Mouse (Mus musculus) ES-Bruce4 (cell line): ENCODE measurements around the gene Bsnd. TPM values are rescaled to one million over a fixed set of nuclear protein-coding genes. Genes with fewer than 3 reads are reported as not detected.
A peak's percentile ranks its signal among the peaks of the same experiment; 100 is the strongest.

ENCODE experiments used
- H3K27ac ChIP-seq: 2 replicates; pipeline ENCODE4 v1.5.1; 2012; ENCODE audit warnings: low read length, inconsistent platforms; ENCODE audit not compliant: insufficient read depth
- H3K27me3 ChIP-seq: 2 replicates; pipeline ENCODE4 v1.6.1; 2012; ENCODE audit warnings: mild to moderate bottlenecking, low read length, inconsistent platforms; ENCODE audit not compliant: control insufficient read depth, poor library complexity, insufficient read depth, severe bottlenecking
- H3K36me3 ChIP-seq: 2 replicates; pipeline ENCODE4 v1.6.1; 2012; ENCODE audit warnings: inconsistent platforms, mild to moderate bottlenecking, low read length, moderate library complexity; ENCODE audit not compliant: control insufficient read depth, poor library complexity, insufficient read depth, severe bottlenecking
- H3K4me1 ChIP-seq: one replicate; pipeline ENCODE4 v1.8.1; 2011; ENCODE audit warnings: low read length; ENCODE audit not compliant: control insufficient read depth, insufficient read depth
- H3K4me3 ChIP-seq: 2 replicates; pipeline ENCODE4 v1.5.1; 2011; ENCODE audit warnings: low read depth, mild to moderate bottlenecking, low read length
- H3K9ac ChIP-seq: 2 replicates; pipeline ENCODE4 v1.6.1; 2012; ENCODE audit warnings: low read depth, mild to moderate bottlenecking, inconsistent platforms; ENCODE audit not compliant: poor library complexity, severe bottlenecking
- H3K9me3 ChIP-seq: replicated peaks from 2 replicates; pipeline ENCODE4 v1.6.1; 2012; ENCODE audit warnings: mild to moderate bottlenecking, low read length, inconsistent platforms; ENCODE audit not compliant: control insufficient read depth, poor library complexity, insufficient read depth, severe bottlenecking
- CTCF ChIP-seq: IDR thresholded peaks from one replicate; pipeline ENCODE4 v1.8.1; 2011; ENCODE audit warnings: low read depth, low read length
- EP300 ChIP-seq: IDR thresholded peaks from 2 replicates; pipeline ENCODE4 v1.6.1; 2011; ENCODE audit warnings: low read depth, low read length; ENCODE audit not compliant: insufficient read depth
- POLR2A ChIP-seq: IDR thresholded peaks from one replicate; pipeline ENCODE4 v1.8.1; 2011; ENCODE audit warnings: low read length; ENCODE audit not compliant: insufficient read depth
- polyA plus RNA-seq: library from polyadenylated mRNA; stranded (reverse); fragments of >200 nt; gene quantifications from 2 replicates; pipeline ENCODE4 v1.2.4, GENCODE M21; 2011; ENCODE audit warnings: low read depth; ENCODE audit not compliant: missing spikeins, insufficient read depth, insufficient read length

Bsnd gene
- polyA plus RNA-seq, 1 experiment, result not detected

GRCm38 (mm10) chr4:106496833-106497232, 4.8 kb upstream of the Bsnd start:
- no peaks in the 10 kb centered on the region for H3K4me1 ChIP-seq
- no peaks in the 10 kb centered on the region for H3K36me3 ChIP-seq
- no peak for TF ChIP-seq EP300
- H3K27me3 ChIP-seq, result no peaks in the 10 kb centered on the region
- H3K27ac ChIP-seq, result no peak overlapping the region
- no peak overlapping the region for H3K9ac ChIP-seq
- no peaks in the 10 kb centered on the region for H3K9me3 ChIP-seq
- H3K4me3 ChIP-seq, result no peak overlapping the region

- H3K4me1 ChIP-seq, result no peaks in the 10 kb centered on the region
- no peak overlapping the region for H3K27ac ChIP-seq
- H3K27me3 ChIP-seq, result no peaks in the 10 kb centered on the region
- H3K36me3 ChIP-seq, result no peaks in the 10 kb centered on the region
- no peak overlapping the region for H3K9ac ChIP-seq
- no peak overlapping the region for H3K4me3 ChIP-seq
- TF ChIP-seq CTCF (peak; percentile 35), EP300 (no peak)
- no peaks in the 10 kb centered on the region for H3K9me3 ChIP-seq
These were observed 1.6 kb upstream of the Bsnd start for GRCm38 (mm10) chr4:106493639-106494038.

GRCm38 (mm10) chr4:106490620-106491019, 1.5 kb downstream of the Bsnd start:
- no peak for TF ChIP-seq CTCF
- no peak for TF ChIP-seq EP300
- no peak for TF ChIP-seq POLR2A
- Histone ChIP-seq H3K4me1 (no peaks in the 10 kb centered on the region), H3K36me3 (no peaks in the 10 kb centered on the region), H3K4me3 (no peak overlapping the region), H3K27ac (no peak overlapping the region), H3K27me3 (no peaks in the 10 kb centered on the region), H3K9me3 (no peaks in the 10 kb centered on the region), H3K9ac (no peak overlapping the region)

DNA sequence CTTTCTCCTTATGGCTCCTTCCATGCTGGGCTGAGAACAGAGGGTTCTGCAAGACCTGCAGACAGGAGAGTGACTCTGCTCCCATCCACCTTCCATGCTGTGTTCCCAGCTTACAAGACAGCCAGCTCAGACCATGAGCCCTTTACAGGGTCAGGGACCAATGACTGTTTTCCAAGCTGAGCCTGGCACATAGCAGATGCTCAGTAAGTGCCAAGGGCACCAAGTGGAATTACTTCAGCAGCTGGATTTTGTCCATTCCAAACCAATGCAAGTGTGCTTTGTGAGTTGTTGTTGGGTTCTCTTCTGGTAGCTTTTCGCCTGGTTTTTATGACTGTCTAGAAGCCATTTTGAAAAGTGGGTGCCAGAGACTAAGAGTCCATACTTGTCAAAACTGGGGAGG, 8.3 kb downstream of the Bsnd start:
- Histone ChIP-seq H3K27ac (no peak overlapping the region), H3K27me3 (no peaks in the 10 kb centered on the region)

GRCm38 (mm10) chr4:106483215-106483727, 8.8 kb downstream of the Bsnd start:
- Histone ChIP-seq H3K4me3 (no peak overlapping the region), H3K4me1 (no peaks in the 10 kb centered on the region), H3K36me3 (no peaks in the 10 kb centered on the region), H3K27ac (no peak overlapping the region), H3K9ac (no peak overlapping the region), H3K27me3 (no peaks in the 10 kb centered on the region), H3K9me3 (no peaks in the 10 kb centered on the region)
- TF ChIP-seq EP300 (no peak), POLR2A (no peak), CTCF (no peak)

More for the DNA sequence above, 8.3 kb downstream of the Bsnd start:
- Histone ChIP-seq H3K4me1 (no peaks in the 10 kb centered on the region), H3K9ac (no peak overlapping the region), H3K9me3 (no peaks in the 10 kb centered on the region), H3K4me3 (no peak overlapping the region), H3K36me3 (no peaks in the 10 kb centered on the region)
- no peak for TF ChIP-seq EP300
- no peak for TF ChIP-seq POLR2A
- TF ChIP-seq CTCF, result no peak

DNA sequence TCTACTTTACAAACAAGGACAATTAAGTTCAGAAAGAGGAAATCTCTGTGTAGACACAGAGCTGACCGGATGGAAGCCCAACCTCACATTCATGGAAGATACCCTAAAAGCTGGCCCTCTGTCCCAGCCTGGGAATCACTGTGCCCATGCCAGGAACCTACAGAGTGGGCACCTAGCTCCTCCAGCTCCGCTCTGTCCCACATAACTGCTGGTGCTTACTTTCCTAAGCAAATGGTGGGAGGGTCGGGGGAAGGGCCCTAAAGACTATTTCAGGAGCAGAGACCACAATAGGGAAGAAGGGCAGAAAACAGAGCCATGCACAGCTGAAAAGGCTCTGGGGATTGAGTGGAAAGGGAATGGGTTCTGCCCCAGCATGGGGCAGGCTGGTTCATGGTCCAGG, 11.5 kb downstream of the Bsnd start:
- Histone ChIP-seq H3K9me3 (no peaks in the 10 kb centered on the region), H3K27me3 (no peaks in the 10 kb centered on the region), H3K36me3 (no peaks in the 10 kb centered on the region), H3K9ac (no peak overlapping the region), H3K4me3 (no peak overlapping the region), H3K4me1 (no peaks in the 10 kb centered on the region), H3K27ac (no peak overlapping the region)
- TF ChIP-seq POLR2A (no peak), EP300 (no peak), CTCF (no peak)

- Histone ChIP-seq H3K4me1 (no peaks in the 10 kb centered on the region), H3K27ac (no peak overlapping the region)
These were observed 17.8 kb downstream of the Bsnd start for GRCm38 (mm10) chr4:106474241-106474640.

More at GRCm38 (mm10) chr4:106474241-106474640, 17.8 kb downstream of the Bsnd start:
- H3K9me3 ChIP-seq, result no peaks in the 10 kb centered on the region
- H3K4me3 ChIP-seq, result no peak overlapping the region
- no peaks in the 10 kb centered on the region for H3K36me3 ChIP-seq
- H3K9ac ChIP-seq, result no peak overlapping the region
- TF ChIP-seq CTCF (peak; percentile 94), EP300 (no peak), POLR2A (no peak)
- no peaks in the 10 kb centered on the region for H3K27me3 ChIP-seq
